Mouse (Mus musculus) CH12.LX (cell line): ENCODE data around the gene Mum1. TPM values are rescaled to one million over a fixed set of nuclear protein-coding genes. Genes with fewer than 3 reads are reported as not detected.

Experiments used
- DNase-seq: peaks from one replicate; pipeline ENCODE4 v3.0.0-alpha.2; 2013; ENCODE audit errors: extremely low read depth
- H3K27ac ChIP-seq: 2 replicates; pipeline ENCODE4 v1.5.1; 2012; ENCODE audit warnings: low read depth, mild to moderate bottlenecking, control low read depth, moderate library complexity; ENCODE audit not compliant: insufficient read depth
- H3K27me3 ChIP-seq: replicated peaks from 2 replicates; pipeline ENCODE3; 2012; ENCODE audit warnings: inconsistent platforms
- H3K36me3 ChIP-seq, 2 experiments: replicated peaks in 1 of 2; 2 replicates each; pipeline versions ENCODE3 to v1.6.1; 2012; ENCODE audit warnings: inconsistent platforms in 1 of 2, low read length in 1 of 2, mild to moderate bottlenecking in 1 of 2, mixed read lengths in 1 of 2, moderate library complexity in 1 of 2; ENCODE audit not compliant: control insufficient read depth in 1 of 2, insufficient read depth in 1 of 2
- H3K4me1 ChIP-seq, 2 experiments: 2 replicates each; pipeline ENCODE4 v1.6.1; 2012; ENCODE audit warnings: inconsistent platforms in 1 of 2, moderate library complexity in 1 of 2; ENCODE audit not compliant: insufficient read depth in 2 of 2, control insufficient read depth in 1 of 2
- H3K4me2 ChIP-seq: 2 replicates; pipeline ENCODE4 v1.6.1; 2012; ENCODE audit warnings: low read depth, mild to moderate bottlenecking, control low read depth; ENCODE audit not compliant: poor library complexity, insufficient read depth, severe bottlenecking
- H3K4me3 ChIP-seq, 3 experiments: fragments of 150-350 bp in 1 of 3; sonication (generic) in 1 of 3; replicated peaks in 1 of 3; 2 replicates each; pipeline versions ENCODE3 to v1.5.1; 2011 to 2012; ENCODE audit warnings: low read depth in 2 of 3, low read length in 2 of 3, mild to moderate bottlenecking in 2 of 3, moderate library complexity in 2 of 3, control low read depth in 1 of 3, improper control_type of control experiment in 1 of 3, inconsistent platforms in 1 of 3, mixed read lengths in 1 of 3; ENCODE audit not compliant: poor library complexity in 1 of 3
- H3K79me2 ChIP-seq: replicated peaks from 2 replicates; pipeline ENCODE4 v1.6.1; 2012; ENCODE audit warnings: mild to moderate bottlenecking, moderate library complexity; ENCODE audit not compliant: control insufficient read depth, poor library complexity, insufficient read depth, severe bottlenecking; ENCODE audit errors: extremely low read depth
- H3K9ac ChIP-seq: 2 replicates; pipeline ENCODE4 v1.6.1; 2012; ENCODE audit warnings: low read depth, mild to moderate bottlenecking, control low read depth, moderate library complexity; ENCODE audit not compliant: insufficient read depth
- H3K9me3 ChIP-seq: replicated peaks from 2 replicates; pipeline ENCODE3; 2012; ENCODE audit warnings: low read length, inconsistent platforms, mixed read lengths
- BHLHE40 ChIP-seq: IDR thresholded peaks from 2 replicates; pipeline ENCODE4 v1.6.1; 2011; ENCODE audit warnings: mild to moderate bottlenecking, low read depth, low read length, improper control_type of control experiment
- E2F4 ChIP-seq: IDR thresholded peaks from 2 replicates; pipeline ENCODE4 v1.6.1; 2011; ENCODE audit warnings: low read depth, low read length, improper control_type of control experiment; ENCODE audit not compliant: insufficient replicate concordance
- ELF1 ChIP-seq: IDR thresholded peaks from 2 replicates; pipeline ENCODE4 v1.6.1; 2014; ENCODE audit warnings: low read depth, mild to moderate bottlenecking, inconsistent platforms, low read length, improper control_type of control experiment
- EP300 ChIP-seq: IDR thresholded peaks from 2 replicates; pipeline ENCODE4 v1.6.1; 2011; ENCODE audit warnings: low read length, improper control_type of control experiment
- ETS1 ChIP-seq: conservative IDR thresholded peaks from 2 replicates; pipeline ENCODE4 v1.6.1; 2012; ENCODE audit warnings: low read depth, mild to moderate bottlenecking, inconsistent platforms, low read length, improper control_type of control experiment, moderate library complexity
- GABPA ChIP-seq: IDR thresholded peaks from 2 replicates; pipeline ENCODE4 v1.6.1; 2012; ENCODE audit warnings: low read depth, low read length, improper control_type of control experiment, inconsistent platforms; ENCODE audit not compliant: insufficient replicate concordance
- JUN ChIP-seq: IDR thresholded peaks from 2 replicates; pipeline ENCODE4 v1.6.1; 2011; ENCODE audit warnings: low read depth, mild to moderate bottlenecking, low read length, improper control_type of control experiment, moderate library complexity; ENCODE audit not compliant: insufficient read depth
- JUND ChIP-seq: conservative IDR thresholded peaks from 2 replicates; pipeline ENCODE4 v1.6.1; 2011; ENCODE audit warnings: low read depth, low read length, improper control_type of control experiment
- KAT2A ChIP-seq: IDR thresholded peaks from 2 replicates; pipeline ENCODE4 v1.6.1; 2012; ENCODE audit warnings: low read length, improper control_type of control experiment, inconsistent platforms; ENCODE audit not compliant: insufficient replicate concordance
- MAFK ChIP-seq: IDR thresholded peaks from 2 replicates; pipeline ENCODE4 v1.6.1; 2011; ENCODE audit warnings: low read length, improper control_type of control experiment; ENCODE audit not compliant: insufficient replicate concordance
- MAX ChIP-seq: IDR thresholded peaks from 2 replicates; pipeline ENCODE4 v1.6.1; 2011; ENCODE audit warnings: low read length, improper control_type of control experiment
- MAZ ChIP-seq: IDR thresholded peaks from 2 replicates; pipeline ENCODE4 v1.6.1; 2012; ENCODE audit warnings: low read depth, mild to moderate bottlenecking, inconsistent platforms, low read length, improper control_type of control experiment, moderate library complexity
- MEF2A ChIP-seq: IDR thresholded peaks from 2 replicates; pipeline ENCODE4 v1.6.1; 2014; ENCODE audit warnings: low read depth, mild to moderate bottlenecking, inconsistent platforms, low read length, improper control_type of control experiment, borderline replicate concordance
- MXI1 ChIP-seq: IDR thresholded peaks from 2 replicates; pipeline ENCODE4 v1.6.1; 2011; ENCODE audit warnings: mild to moderate bottlenecking, low read depth, low read length, improper control_type of control experiment
- MYC ChIP-seq: IDR thresholded peaks from 2 replicates; pipeline ENCODE4 v1.6.1; 2011; ENCODE audit warnings: low read depth, mild to moderate bottlenecking, improper control_type of control experiment, low read length
- NELFE ChIP-seq: IDR thresholded peaks from 2 replicates; pipeline ENCODE4 v1.6.1; 2011; ENCODE audit warnings: low read depth, low read length, improper control_type of control experiment
- NRF1 ChIP-seq: IDR thresholded peaks from 2 replicates; pipeline ENCODE4 v1.6.1; 2014; ENCODE audit warnings: low read depth, mild to moderate bottlenecking, inconsistent platforms, low read length, improper control_type of control experiment, moderate library complexity
- PAX5 ChIP-seq: IDR thresholded peaks from 2 replicates; pipeline ENCODE4 v1.6.1; 2012; ENCODE audit warnings: low read length, inconsistent platforms, mixed read lengths
- POLR2AphosphoS2 ChIP-seq: IDR thresholded peaks from 2 replicates; pipeline ENCODE4 v1.6.1; 2011; ENCODE audit warnings: low read depth, low read length, improper control_type of control experiment
- RAD21 ChIP-seq: IDR thresholded peaks from 2 replicates; pipeline ENCODE4 v1.6.1; 2011; ENCODE audit warnings: low read depth, mild to moderate bottlenecking, low read length, improper control_type of control experiment, moderate library complexity
- SIN3A ChIP-seq: IDR thresholded peaks from 2 replicates; pipeline ENCODE4 v1.6.1; 2012; ENCODE audit warnings: low read length, improper control_type of control experiment, inconsistent platforms
- SMC3 ChIP-seq: IDR thresholded peaks from 2 replicates; pipeline ENCODE4 v1.6.1; 2011; ENCODE audit warnings: low read depth, low read length, improper control_type of control experiment
- TBP ChIP-seq: conservative IDR thresholded peaks from 2 replicates; pipeline ENCODE4 v1.6.1; 2011; ENCODE audit warnings: low read depth, low read length, improper control_type of control experiment
- TCF12 ChIP-seq: IDR thresholded peaks from 2 replicates; pipeline ENCODE4 v1.6.1; 2014; ENCODE audit warnings: low read depth, mild to moderate bottlenecking, inconsistent platforms, low read length, improper control_type of control experiment
- UBTF ChIP-seq: IDR thresholded peaks from 2 replicates; pipeline ENCODE4 v1.6.1; 2012; ENCODE audit warnings: low read depth, mild to moderate bottlenecking, inconsistent platforms, low read length, improper control_type of control experiment, moderate library complexity
- USF1 ChIP-seq: IDR thresholded peaks from 2 replicates; pipeline ENCODE4 v1.6.1; 2014; ENCODE audit warnings: low read depth, mild to moderate bottlenecking, inconsistent platforms, low read length, improper control_type of control experiment
- USF2 ChIP-seq: conservative IDR thresholded peaks from 2 replicates; pipeline ENCODE4 v1.6.1; 2011; ENCODE audit warnings: low read depth, low read length, improper control_type of control experiment
- ZC3H11A ChIP-seq: IDR thresholded peaks from 2 replicates; pipeline ENCODE4 v1.6.1; 2012; ENCODE audit warnings: low read depth, mild to moderate bottlenecking, inconsistent platforms, low read length, improper control_type of control experiment
- ZMIZ1 ChIP-seq: IDR thresholded peaks from 2 replicates; pipeline ENCODE4 v1.6.1; 2012; ENCODE audit warnings: low read depth, mild to moderate bottlenecking, inconsistent platforms, low read length, improper control_type of control experiment
- ZNF384 ChIP-seq: IDR thresholded peaks from 2 replicates; pipeline ENCODE4 v1.6.1; 2012; ENCODE audit warnings: low read depth, low read length, improper control_type of control experiment, inconsistent platforms
- dilution Hi-C: fragments of 300-500 bp; cut with MboI; formaldehyde crosslinking; loops from 2 replicates; pipeline ENCODE4 v1.14.3; 2020; ENCODE audit warnings: low sequenced_read_pairs; ENCODE audit not compliant: extremely low pct_unique_long_range_greater_than_20kb, extremely low pct_ligation_motif_present
- in situ Hi-C: fragments of 300-500 bp; cut with MboI; formaldehyde crosslinking; loops from 3 replicates; pipeline ENCODE4 v1.14.3; 2019; ENCODE audit warnings: low sequenced_read_pairs, low pct_ligation_motif_present, low pct_unique_long_range_greater_than_20kb, mixed read lengths
- polyA plus RNA-seq: library from polyadenylated mRNA; unstranded; fragments of >175 nt; gene quantifications from 2 replicates; pipeline ENCODE4 v1.2.1, GENCODE M21; 2012; ENCODE audit warnings: low read depth; ENCODE audit not compliant: insufficient read length
- total RNA-seq, 2 experiments: library from RNA; depleted of rRNA; stranded (reverse); fragments of 300-350 nt in 1 of 2; fragments of >200 nt in 1 of 2; gene quantifications; 2 replicates each; pipeline ENCODE4 v1.2.3; 2012 to 2014

Mum1 gene
- total and polyA plus RNA-seq, 3 experiments, result 22.9 to 35.6 (median 25.1) TPM

DNA sequence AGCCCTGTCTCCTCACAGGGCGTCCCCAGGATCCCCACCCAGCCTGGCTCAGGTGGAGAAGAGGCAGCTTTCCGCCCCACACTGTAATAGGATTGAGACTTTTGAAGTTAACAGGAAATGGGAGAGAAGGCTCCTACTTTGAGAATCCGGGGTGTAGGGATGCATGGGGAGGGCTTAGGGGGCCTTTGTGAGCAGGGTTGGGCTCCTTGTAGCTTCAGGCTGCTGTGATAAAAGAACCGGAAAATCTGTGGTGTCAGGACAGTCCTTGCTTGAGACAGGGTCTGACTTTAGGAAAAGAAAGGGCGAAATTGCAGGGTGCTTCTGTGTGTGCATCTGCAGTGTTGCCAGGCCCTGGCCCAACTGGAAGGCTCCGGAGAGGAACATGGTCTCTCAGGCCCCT, 25.7 kb upstream of the Mum1 start:
- Histone ChIP-seq H3K4me2 (no peak overlapping the region), H3K27ac (no peak overlapping the region), H3K9me3 (no peaks in the 10 kb centered on the region), H3K36me3 (no peaks in the 10 kb centered on the region), H3K27me3 (peaks cover 55% of the 10 kb centered on the region), H3K4me1 (peaks cover 2 to 4% of the 10 kb centered on the region in 2 experiments; a peak in 2 of 4 replicates), H3K79me2 (no peaks in the 10 kb centered on the region), H3K4me3 (no peak overlapping the region), H3K9ac (no peak overlapping the region)
- in situ Hi-C loops, result no loop called here
- no peak for DNase-seq
- no peak for TF ChIP-seq MAFK
- no peak for TF ChIP-seq TBP
- TF ChIP-seq USF1, result no peak
- TF ChIP-seq SIN3A, result no peak
- no peak for TF ChIP-seq ETS1
- no peak for TF ChIP-seq E2F4
- no peak for TF ChIP-seq RAD21
- TF ChIP-seq KAT2A, result no peak
- TF ChIP-seq PAX5, result no peak
- no peak for TF ChIP-seq EP300
- no peak for TF ChIP-seq MAZ
- TF ChIP-seq JUN, result no peak
- TF ChIP-seq ZMIZ1, result no peak
- no peak for TF ChIP-seq ZNF384
- TF ChIP-seq MYC, result no peak
- TF ChIP-seq TCF12, result no peak
- TF ChIP-seq MAX, result no peak
- dilution Hi-C loops, result no loop called here

DNA sequence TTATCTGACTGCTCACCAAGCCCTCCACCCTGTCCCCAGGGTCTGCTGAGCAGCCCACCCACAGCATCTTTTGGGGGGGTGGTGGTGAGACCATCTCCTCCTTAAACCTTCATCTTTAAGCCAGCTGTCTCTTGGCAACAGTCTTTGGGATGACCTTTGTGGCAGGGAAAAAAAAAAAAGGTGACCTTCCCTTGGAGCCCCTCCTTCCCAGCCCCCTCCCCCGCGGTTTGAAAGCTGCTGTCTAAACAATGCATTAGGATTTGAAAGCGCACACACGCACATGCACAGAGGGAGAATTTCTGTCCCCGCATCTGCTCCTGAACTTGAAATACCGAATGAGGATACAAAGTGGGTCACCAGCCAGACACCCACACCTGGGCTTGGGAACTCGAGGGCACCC, 22.2 kb upstream of the Mum1 start:
- in situ Hi-C loops (no loop called here), dilution Hi-C loops (no loop called here)
- DNase-seq, result no peak
- H3K79me2 ChIP-seq, result no peaks in the 10 kb centered on the region
- H3K9ac ChIP-seq, result no peak overlapping the region
- no peaks in the 10 kb centered on the region for H3K9me3 ChIP-seq
- peaks cover 58% of the 10 kb centered on the region for H3K27me3 ChIP-seq
- no peak overlapping the region for H3K27ac ChIP-seq
- no peak overlapping the region for H3K4me2 ChIP-seq
- peaks cover 4% of the 10 kb centered on the region in 2 experiments; a peak in 3 of 4 replicates for H3K4me1 ChIP-seq
- TF ChIP-seq MXI1, result no peak
- no peak for TF ChIP-seq POLR2AphosphoS2
- no peak for TF ChIP-seq USF2
- no peak for TF ChIP-seq MEF2A
- TF ChIP-seq ETS1, result no peak
- TF ChIP-seq NELFE, result no peak
- TF ChIP-seq JUND, result no peak
- TF ChIP-seq USF1, result no peak
- TF ChIP-seq ELF1, result no peak
- no peak for TF ChIP-seq MAZ
- no peak for TF ChIP-seq NRF1
- TF ChIP-seq PAX5, result no peak
- no peak for TF ChIP-seq UBTF
- TF ChIP-seq SMC3, result no peak
- TF ChIP-seq GABPA, result no peak
- no peak for TF ChIP-seq RAD21
- TF ChIP-seq ZC3H11A, result no peak
- no peak for TF ChIP-seq EP300
- TF ChIP-seq MAFK, result no peak
- TF ChIP-seq BHLHE40, result no peak
- TF ChIP-seq, all 38 proteins: peak for 0
- H3K36me3 ChIP-seq, result no peaks in the 10 kb centered on the region
- H3K4me3 ChIP-seq, result no peak overlapping the region
